In the genomic region with DNA sequence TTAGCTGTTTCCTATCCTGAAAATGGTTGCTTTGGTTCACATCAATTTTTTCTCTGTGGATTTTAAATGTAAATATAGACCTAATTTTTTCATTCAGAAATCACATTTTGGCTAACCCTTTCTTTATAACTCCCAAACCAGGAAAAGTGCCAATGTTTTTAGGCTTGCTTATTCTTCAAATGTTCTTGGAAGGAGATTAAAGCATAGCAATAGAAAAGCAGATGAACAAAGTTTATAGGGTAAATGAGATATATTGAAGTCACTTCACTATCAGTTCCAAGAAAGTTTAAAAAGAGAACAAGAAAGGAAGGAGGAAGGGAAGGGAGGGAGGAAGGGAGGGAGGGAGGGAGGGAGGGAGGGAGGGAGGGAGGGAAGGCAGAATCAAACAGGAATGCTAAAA, we compare ENCODE assay signal across 24 mouse cellular contexts. TPM values are rescaled to one million over a fixed set of nuclear protein-coding genes. Genes with fewer than 3 reads are reported as not detected.
"Had no signal": no experiment of that assay in that cellular context is flagged by ENCODE, and none has a peak within 500 bp of the region (broad histone marks: within the 10 kb centered on the region; RNA-seq: fewer than 3 reads in every experiment).

No protein-coding gene starts in this region.

- DNase-seq: gastrocnemius, adult 2 months; gastrocnemius, postnatal 10 days; gastrocnemius, postnatal 25 days; heart, adult 18-20 months; heart, postnatal 10 days; heart, postnatal 4 days; kidney, adult 18-20 months; kidney, adult 8-10 months; kidney, postnatal 14 days; kidney, postnatal 4 days had no signal

- H3K36me3 ChIP-seq: heart, embryonic 10.5 days; heart, embryonic 12.5 days; hindbrain, embryonic 10.5 days; hindbrain, embryonic 12.5 days; intestine, embryonic 15.5 days; limb, embryonic 10.5 days; limb, embryonic 12.5 days had no signal

- H3K27me3 ChIP-seq: heart, embryonic 12.5 days; hindbrain, embryonic 12.5 days; intestine, embryonic 15.5 days; limb, embryonic 12.5 days had no signal

- H3K4me2 ChIP-seq: heart, embryonic 12.5 days; hindbrain, embryonic 12.5 days; hindbrain, embryonic 14.5 days; intestine, embryonic 15.5 days; limb, embryonic 12.5 days had no signal

- ATAC-seq: hindbrain, embryonic 16.5 days; inflammation-experienced regulatory T-cells, adult 6 months; intestine, embryonic 15.5 days; intestine, postnatal 0 days had no signal

- H3K4me3 ChIP-seq: gastrocnemius, adult 2 months; heart, embryonic 10.5 days; heart, embryonic 12.5 days; hindbrain, embryonic 10.5 days; hindbrain, embryonic 12.5 days; intestine, embryonic 15.5 days; layer of hippocampus, adult 2 months; left cerebral cortex, adult 2 months; limb, embryonic 10.5 days; limb, embryonic 12.5 days had no signal

- H3K9ac ChIP-seq: heart, embryonic 12.5 days; hindbrain, embryonic 12.5 days; hindbrain, embryonic 14.5 days; intestine, embryonic 15.5 days; limb, embryonic 12.5 days had no signal

- H3K4me1 ChIP-seq: heart, embryonic 10.5 days; heart, embryonic 12.5 days; hindbrain, embryonic 10.5 days; hindbrain, embryonic 12.5 days; intestine, embryonic 15.5 days; limb, embryonic 10.5 days; limb, embryonic 12.5 days had no signal

- H3K27ac ChIP-seq: gastrocnemius, adult 2 months; heart, embryonic 10.5 days; hindbrain, embryonic 10.5 days; hindbrain, embryonic 12.5 days; hindbrain, embryonic 14.5 days; intestine, embryonic 15.5 days; layer of hippocampus, adult 2 months; left cerebral cortex, adult 2 months; limb, embryonic 10.5 days; limb, embryonic 12.5 days had no signal

- H3K9me3 ChIP-seq: heart, embryonic 10.5 days; heart, embryonic 12.5 days; hindbrain, embryonic 10.5 days; hindbrain, embryonic 12.5 days; intestine, embryonic 15.5 days; limb, embryonic 10.5 days; limb, embryonic 12.5 days had no signal

RNA-seq across cellular contexts. Expression of gene Samd5, which starts 60.0 kb away (rescaled TPM):
- total RNA-seq: granulocyte monocyte progenitor cell, adult 5-6 weeks had no signal
- polyA plus RNA-seq: inflammation-experienced regulatory T-cells, adult 6 months had no signal
